Mouse (Mus musculus): ENCODE data around the gene Samd14.
A peak's percentile ranks its signal among the peaks of the same experiment; 100 is the strongest.

Gene Samd14

DNA sequence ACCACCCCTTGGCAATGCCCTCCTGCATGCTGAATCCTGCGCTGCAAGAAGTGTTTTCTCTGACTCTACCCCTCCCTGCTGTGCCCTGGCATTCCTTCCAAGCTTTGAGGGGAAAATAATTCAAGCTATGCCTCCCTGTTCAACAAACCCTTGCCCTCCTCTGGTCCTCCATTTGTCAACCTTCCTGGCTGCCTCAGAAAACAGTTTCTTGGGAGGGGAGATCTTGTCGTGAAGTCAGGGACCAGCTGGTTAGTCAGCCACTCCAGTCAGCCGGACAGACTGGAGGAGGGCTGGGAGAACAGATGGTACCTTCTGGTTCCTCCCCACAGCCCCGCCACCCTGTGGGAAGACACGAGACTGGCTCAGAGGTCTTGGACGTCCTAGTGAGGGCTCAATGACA is 27.6 kb downstream of the Samd14 start:
- peak; percentile 85 to 90 for DNase-seq

DNA sequence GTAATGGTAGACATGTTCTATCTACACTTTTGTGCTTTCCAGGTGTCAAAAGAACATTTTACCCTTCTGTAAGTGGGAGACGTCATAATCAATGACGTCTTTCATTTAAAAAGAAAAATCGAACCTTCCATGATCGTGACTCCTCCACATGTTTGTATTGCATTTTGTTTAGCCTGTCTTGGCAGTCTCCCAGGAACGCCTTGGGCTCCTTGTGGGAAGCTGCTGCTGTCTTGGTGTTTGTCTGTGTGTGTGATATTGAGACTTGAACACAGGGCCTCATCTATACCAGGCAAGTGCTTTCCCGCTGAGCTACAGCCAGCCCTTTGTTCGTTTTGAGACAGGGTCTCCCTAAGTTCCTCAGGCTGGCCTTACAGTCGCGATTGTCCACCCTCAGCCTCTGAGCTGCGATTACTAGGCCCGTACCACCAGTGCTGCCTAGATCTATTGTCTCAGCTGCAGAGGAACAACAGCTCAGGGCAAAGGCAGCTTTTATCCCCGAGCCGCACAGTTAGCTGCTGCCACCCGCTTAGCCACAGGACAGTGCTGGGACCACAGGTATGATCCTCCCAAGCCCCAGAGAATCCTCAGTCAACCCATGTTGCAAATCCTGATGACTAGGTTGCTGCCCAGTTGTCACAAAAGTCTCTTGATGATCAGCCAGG is 28.6 kb downstream of the Samd14 start:
- peak; percentile 25 to 47 for DNase-seq

DNA sequence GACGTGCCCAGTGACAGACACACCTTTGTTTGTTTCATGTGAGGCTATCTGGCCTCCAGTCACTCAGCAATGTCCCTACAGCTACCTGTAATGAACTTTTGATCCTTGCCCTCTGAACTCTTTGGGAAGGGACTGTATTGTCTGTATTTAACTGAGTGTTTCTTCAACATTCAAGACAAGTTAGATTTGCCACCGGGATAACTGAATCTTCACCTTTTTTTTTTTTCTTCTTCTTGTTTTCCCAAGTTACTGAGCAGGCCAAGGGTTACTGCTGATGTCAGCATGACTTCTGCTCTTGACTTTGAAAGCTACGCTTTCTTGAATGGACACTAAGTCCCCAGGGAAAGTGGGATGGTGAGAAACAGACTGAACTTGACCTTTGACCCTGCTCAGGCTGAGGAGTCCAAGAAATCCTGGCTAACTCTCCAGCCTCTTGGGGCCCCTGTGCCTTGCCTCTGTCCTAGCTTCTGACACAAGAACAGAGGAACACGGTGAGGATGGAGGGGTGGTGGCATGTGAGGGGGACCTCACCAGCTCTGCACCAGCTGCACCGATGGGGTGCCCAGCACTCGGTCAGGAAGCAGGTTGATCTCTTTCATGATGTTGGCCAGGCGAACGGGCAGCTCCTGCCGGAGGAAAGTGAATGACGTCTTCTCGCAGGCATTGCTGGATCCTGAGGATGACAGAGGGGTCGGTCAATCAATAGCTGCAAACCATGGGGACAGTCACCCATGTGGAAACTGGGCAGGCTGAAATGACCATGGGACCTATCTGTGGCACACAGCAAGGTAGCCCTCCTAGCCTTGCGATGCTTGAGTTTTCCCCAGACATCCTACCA is 29.4 kb downstream of the Samd14 start:
- DNase-seq = peak; percentile 28 to 52

DNA sequence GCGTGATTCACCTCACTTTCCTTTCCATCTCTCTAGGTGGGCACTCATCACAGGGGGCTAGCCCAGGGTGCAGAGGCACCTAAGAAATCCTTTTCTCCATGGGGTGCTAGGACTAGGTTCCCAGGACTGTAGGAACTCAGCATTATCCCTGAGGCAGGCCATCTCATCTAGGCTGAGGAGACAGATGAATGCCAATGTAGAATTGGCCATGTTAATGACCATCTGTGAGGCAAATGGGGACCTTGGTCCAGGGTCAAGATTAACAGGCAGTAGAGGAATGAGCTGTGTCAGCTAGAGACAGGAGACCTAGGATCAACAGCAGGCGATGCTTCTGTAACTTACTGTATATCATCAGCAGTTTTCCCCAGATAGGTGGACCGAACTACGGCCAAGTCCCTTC is 30.1 kb downstream of the Samd14 start:
- DNase-seq = peak; percentile 75 to 83

DNA sequence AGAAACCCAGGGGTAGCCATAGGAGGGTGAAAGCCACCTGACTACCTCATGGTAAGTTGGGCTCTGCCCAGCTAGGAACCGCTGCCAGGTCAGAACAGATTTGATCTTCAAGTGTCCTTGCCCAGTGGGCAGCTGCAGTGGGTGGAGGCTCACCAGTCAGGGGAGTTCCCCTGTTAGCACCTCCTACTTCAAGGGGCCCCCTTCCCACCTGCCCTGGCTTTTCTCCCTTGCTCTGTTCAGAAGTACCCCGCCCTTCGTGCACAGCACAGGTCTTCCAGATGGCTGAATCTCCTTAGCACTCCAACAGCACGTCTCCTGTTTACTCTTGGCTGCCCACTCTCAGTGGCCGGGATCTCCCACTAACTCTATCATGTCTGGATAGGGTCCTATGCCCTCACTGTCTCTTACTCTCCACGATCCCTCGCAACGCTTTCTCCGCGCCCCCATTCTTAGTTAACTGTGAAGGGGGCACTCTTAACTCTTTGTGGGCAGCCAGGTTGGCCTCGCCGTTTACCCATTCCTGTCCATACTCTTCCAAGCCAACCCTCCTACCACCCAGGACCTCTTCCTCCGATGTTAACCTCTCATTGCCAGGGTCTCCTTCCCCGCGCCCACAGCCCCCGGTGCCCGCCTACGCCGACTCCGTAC is 30.9 kb downstream of the Samd14 start:
- DNase-seq = peak; percentile 81

DNA sequence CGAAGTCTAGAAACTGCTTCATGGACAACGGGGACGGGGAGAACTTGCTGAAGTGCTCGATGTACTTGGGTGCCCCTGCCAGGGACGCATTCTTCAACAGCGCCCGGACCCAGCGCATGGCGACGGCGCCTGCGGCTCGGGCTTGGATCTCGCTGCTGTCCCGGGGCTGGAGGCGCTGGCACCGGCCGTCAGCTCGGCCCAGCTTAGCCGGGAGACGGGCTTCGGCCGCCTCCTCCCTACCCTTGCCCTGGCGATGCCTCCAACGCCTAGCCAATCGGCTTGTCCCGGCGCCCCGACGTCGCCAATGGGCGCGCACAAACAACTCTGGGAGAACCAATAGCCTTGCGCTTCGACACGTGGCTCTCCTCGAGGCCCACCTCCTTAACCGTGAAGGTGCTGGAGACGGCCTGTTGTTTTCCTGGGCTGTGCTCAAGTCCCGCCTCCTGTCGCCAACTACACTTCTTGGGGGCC is 31.5 kb downstream of the Samd14 start, which contains the start of gene Pdk2:
Gene Pdk2 (minus strand): TSS at position 216 of the 471 bp plus-strand sequence.
- peak; percentile 96 to 98 for DNase-seq

DNA sequence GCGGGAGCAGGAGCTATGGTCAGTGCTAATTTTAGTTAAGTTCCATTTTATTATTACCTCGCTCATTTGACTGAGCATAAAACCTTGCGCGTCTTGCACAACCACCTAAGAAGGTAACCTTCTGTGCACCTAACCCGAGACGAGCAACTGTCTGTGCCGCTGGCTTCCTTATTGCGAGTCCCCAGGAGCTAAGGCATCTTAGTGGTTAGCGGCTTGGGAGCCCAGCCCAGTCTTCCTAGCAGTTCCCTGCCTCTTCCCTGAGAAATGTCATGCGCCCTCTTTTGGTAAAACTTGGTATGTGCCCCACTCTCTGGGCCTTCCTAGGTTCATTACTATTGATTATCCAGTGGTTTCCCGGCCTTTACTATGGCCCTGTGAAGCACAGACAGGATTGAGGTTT is 32.4 kb downstream of the Samd14 start:
- DNase-seq = peak; percentile 90 to 93

DNA sequence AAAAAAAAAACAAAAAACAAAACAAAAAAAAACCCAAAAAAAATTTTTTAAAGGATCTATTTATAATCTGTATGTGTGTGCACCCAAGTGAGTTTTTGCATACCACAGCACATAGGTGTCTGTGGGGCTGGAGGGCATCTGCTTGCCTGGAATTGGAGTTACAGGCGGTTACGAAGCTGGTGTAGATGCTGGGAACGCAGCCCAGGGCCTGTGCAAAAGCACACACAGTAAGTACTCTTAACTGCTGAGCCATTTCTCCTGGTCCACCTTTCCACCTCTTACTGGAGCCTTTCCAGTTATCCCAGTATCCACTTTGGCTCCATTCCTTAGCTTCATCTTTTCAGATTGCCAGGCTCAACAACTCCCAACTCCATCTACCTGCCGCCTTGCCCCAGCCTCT is 33.4 kb downstream of the Samd14 start:
- DNase-seq = peak; percentile 15 to 23

DNA sequence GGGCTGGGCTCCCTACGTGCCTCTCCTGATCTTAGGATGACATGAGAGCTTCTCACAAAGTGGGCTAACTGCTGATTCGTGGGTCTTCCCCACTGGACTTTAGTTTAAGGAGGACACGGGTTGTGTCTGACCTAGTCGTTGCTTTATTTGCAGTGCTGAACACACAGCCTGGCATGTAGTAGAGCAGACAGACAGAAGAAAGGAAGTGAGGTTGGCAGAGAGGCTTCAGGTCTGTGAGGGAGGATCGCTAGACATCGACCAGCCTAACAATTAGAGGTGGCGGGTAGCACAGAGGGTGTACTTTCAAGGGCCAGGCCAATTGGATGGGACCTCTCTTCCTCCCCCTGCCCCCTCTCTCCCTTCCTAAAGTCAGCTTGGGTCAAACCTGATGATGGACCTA is 33.9 kb downstream of the Samd14 start:
- DNase-seq = no peak

DNA sequence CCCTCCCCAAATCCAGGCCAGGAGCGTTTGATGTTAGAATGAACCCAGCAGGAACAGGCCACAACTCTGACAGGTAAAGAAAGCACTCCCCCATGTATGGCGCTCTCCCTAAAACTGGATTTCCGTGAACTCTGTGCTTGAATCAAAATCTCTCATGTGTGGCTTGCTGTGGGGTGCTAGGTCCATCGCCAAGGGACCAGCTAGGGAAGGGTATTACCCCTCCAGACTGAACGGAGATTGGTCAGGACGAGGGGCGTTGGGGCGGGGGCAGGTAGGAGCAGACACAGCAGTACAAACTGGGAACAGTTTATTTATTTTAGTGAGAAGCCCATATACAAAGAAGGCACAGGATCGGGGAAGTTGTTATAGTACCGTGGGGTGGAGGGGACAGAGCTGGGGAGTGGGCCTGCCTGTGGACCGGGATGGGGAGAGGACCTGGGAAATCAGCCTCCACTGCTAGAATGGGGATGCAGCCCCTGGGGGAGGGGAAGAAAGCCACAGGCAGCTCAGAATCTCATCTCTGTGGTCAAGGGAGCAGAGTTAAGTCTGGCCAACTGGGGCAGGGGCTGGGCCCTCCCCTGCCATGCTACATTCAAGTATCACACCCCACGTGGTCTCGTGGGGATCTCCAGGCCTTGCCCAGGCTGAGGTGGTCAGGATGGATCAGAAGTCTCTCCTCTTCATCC is 34.6 kb downstream of the Samd14 start:
- no peak for DNase-seq

DNA sequence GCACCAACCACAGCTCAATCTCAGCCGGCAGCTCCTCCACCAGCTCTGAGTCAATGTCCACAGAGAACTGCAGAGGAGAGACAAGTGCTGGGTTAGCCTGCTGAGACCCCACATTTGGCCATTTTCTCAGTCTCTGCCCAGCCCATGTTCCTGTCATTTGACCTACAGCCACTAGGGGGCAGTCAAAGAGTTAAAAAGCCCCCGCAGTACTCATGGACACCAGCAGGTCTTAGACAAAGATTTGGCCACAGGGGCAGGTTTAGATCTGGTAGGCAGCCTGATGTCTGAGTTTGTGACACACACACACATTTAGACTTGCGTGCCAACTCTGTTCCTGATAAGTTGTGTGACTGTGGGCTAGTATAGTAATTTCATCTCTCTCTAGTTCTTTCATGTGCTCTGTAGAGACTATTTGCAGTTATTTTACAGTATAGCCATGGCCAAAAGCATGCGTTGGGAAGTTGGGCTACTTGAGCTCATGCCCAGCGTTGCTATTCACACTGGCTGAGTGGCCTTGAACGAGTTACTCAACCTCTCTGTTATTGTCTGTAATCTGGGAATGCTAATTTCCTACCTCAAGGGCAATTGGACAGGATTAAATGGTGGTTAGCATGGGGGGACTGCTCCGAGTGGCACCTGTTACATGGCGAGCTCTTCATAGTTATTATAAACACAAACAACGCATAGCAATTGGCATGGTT is 37.5 kb downstream of the Samd14 start:
- DNase-seq = peak; percentile 65 to 76

DNA sequence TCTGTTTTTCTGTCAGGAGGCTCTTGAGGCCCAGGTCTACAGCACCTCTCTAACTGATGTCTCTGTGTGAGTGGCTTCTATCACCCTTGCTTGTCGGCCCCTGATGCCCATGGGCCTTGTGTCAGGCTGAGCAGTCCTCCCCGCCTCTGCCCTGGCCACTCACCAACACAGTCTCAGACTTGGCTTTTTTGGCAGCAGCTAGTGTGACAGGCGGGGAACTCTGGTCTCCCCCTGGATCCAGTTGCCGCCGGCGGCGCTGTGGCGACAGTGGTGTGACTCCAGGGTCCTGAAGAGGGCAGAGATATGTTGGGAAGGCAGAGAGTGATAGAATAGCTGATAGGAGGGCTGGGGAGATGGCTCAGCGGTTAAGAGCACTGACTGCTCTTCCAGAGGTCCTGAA is 43.4 kb downstream of the Samd14 start:
- no peak for DNase-seq

DNA sequence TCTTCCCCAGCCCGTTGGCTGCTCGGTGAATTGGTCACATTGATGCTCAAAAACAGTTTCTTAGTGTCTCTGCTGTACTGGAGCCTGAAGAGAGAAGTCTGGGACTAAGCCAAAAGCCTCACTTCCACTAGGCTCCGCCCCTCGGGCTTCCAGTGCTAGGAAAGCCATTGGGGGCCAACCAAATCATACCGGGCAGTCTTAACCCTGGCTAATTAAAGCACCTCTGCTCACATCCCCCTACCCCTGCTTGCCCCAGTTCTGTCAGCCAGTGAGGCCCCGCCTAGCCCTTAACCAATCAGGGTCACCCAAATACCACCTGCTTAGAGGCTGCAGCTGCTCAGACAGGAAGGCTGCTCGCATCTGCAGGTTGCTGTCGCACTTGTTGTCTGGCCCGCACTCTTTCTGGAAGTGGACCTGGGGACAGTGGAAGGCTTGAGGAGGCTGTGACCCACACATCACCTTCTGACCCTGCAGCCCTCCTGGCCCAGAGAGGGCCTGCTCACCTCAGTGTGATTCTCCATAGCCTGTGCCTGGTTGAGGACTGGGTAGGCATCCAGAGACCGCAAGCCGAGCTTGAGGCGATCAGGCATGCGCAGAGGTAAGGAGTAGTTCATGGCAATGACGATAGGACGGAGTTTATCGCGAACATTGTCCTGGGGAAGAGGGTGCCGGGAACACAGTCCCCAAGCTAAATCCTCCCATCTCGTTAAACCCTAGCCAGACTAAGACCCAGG is 47.3 kb downstream of the Samd14 start:
- no peak for DNase-seq

DNA sequence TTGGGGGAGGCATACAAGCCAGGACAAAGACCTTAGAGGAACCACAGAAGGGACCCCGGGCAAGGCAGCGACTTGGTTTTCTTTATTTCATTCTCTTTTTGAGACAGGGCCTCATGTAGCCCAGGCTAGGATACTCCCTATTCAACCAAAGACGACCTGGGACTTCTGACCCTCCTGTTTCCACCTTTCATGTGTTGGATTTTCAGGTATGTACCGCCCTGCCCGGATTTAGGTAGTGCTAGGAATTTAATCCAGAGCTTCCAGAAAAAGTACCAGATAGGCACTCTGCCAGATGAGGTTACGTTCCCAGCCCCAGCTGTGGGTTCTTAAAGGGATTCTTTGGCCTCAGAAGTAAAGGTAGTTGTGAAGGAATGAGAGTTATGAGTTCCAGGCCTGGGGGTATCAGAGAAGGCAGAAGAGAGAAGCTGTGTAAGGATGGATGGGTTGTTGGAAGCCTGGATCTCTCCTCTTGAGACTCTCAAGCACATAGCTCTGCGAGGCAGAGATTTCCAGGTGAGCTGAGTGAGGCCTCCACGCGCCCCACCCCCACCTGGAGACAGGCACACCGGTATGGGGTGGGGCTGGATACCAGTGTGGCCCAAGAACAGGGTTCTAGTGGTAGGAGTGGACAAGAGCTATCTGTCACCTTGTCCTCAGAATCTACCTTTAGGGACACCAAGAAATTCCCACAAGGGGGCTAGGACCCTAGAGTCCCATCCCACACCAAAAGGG is 59.7 kb downstream of the Samd14 start:
- no peak for DNase-seq

DNA sequence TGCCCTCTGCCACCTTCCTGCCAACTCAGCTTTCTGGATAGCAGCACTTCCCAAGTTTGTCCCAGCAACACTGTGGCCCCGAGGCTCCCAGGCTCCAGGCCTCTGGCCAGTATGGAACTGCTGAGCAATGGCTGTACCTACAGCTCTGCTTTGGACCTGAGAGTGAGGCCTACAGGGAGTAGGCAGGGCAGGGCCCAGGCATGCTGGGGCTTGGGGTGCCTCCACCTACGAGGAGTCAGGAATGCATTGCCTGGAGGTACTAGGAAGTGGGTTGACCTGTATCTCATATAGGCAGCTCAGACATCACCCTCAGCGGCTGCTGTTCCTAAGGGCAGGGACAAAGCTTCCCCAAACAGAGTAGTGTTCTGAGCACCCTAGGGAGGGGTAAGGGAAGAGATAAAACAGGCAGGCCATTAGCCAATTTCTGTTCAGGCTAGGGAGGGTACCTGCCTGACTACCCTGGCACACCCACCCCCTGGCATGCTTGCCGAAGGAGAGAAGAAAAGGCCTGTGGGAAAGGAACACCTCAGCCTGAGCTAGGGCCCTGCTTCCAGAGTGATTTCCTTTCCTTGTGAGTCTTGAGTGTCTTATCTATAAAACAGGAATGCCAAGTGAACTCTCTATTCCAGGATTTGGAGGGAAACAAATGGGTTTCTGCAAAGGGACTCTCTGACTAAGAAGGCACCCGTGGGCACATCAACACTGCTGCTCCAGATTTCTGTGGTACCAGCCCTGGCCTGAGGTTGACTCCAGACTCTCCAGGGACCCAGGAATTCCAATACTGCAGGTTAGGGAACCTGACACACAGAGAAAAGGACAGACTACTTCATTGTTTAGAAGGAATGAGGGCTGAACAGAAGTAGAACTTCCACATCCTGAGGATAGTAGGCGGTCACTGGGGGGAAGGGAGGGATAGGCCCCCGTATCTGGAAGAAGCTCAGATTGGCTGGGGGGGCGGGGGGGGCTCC is 60.7 kb downstream of the Samd14 start:
- DNase-seq = no peak

DNA sequence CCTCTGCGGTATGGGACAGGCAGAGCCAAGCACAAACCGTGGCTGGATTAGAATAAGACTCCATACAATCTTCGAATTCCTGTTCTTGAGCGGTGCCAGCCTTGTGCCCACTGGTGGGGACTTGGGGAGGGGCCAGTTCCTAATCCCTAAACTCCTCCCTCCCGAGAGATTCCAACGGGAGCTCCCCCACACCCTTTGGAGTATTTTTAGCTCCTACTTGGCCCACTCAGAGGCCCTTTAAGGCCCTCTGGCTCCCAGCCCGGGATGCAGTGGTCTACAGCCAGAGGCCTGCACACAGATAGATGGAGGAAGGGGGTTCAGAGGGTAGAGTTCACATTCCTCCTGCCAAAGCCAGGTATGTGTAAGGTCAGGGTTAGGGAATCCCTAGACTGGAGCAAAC is 61.6 kb downstream of the Samd14 start:
- DNase-seq = peak in 1 of 2 experiments; percentile 30

DNA sequence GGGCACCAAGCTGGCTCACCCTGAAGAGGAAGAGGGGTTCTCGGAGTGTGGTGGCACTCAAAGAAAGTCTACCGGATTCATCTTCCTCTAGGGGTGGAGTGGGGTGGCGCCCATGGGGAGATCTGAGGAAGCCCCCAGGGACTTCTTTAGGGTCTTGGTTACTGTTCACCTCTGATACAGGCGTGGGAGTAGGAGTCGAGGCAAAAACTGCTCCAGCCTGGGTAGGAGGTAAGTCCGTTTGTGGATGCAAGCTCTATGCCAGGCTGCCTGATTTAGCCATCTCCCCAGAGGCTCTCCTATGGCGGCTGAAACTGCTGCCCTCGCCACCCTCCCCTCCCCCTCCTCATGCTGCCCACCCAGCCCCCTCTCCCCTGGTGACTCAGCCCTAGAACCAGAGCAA is 62.5 kb downstream of the Samd14 start:
- no peak for DNase-seq

DNA sequence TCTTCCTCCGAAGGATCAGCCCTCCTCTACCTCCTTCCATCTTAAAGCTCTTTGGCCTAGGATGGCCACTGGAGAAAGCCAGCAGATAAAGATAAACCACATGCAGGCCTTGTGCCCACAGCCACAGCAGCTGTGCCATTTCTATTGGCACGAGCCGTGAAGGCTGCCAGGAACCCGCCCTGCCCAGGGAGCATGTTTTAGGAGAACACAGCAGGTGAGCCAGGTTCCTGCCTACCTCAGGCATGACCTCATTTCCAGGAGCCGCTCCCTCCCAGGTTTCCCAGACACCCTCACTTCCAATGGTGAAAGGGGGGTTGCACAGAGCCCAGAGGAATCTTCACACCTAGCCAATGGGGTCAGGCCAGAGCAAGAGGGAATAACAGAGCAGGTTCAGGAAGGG is 63.1 kb downstream of the Samd14 start:
- peak; percentile 79 to 87 for DNase-seq

DNA sequence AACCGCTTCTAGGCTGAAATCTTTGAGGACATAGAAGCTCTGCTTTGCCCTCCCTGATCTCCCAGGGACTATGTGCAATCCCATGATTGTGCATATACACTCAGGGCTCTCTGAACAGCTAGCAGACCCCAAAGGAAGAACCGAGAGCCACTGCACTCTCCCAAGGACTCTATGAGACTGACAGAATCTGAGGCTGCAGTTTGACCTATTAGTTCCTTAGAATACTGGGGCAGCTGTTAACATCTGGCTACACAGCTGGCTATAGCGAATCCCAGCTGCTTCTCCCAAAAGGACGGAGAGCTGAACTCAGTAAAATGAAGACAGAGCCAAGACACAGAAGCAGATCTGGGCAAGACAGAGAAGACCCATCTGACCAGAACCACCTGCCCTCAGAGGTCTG is 64.2 kb downstream of the Samd14 start:
- DNase-seq = no peak

DNA sequence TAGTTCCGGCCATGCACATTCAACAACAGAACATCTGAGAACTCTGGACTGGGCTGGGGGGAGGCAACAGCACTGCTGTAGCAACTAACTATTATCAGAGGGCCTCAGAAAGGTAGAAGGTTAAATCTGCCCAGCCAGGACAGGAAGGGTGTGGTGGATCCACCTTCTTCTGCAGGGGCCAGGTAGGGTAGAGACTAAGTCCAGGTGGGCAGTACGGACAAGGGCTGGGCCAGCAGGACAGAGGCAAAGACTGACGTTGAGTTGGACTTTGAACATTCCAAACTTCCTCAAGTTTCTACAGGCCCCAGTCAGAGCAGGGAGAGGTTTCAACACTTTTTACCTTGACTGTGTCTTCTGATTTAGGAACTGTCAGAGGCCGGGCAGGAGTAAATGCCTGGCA is 65.0 kb downstream of the Samd14 start:
- DNase-seq = no peak
